Mouse (Mus musculus): ENCODE data around the gene Sap18. TPM values are rescaled to one million over a fixed set of nuclear protein-coding genes. Genes with fewer than 3 reads are reported as not detected.

Gene Sap18
- polyA plus RNA-seq, 1 experiment from 2014 or later = 24.8 TPM

GRCm38 (mm10) chr14:57769102-57769501 is 28.9 kb upstream of the Sap18 start:
- no peaks in the 10 kb centered on the region for H3K36me3 ChIP-seq (ENCODE audit: control insufficient read depth, insufficient read depth, low read length)
- H3K9ac ChIP-seq (ENCODE audit: low read length) = no peak overlapping the region
- H3K4me1 ChIP-seq (ENCODE audit: control insufficient read depth, insufficient read depth, low read length) = no peaks in the 10 kb centered on the region
- H3K9me3 ChIP-seq (replicated peaks; ENCODE audit: control insufficient read depth, low read length) = no peaks in the 10 kb centered on the region
- H3K4me2 ChIP-seq (ENCODE audit: low read depth, low read length) = no peak overlapping the region
- H3K27me3 ChIP-seq (ENCODE audit: control insufficient read depth, insufficient read depth, low read length) = no peaks in the 10 kb centered on the region
- H3K27ac ChIP-seq (ENCODE audit: low read length) = no peak overlapping the region
- H3K4me3 ChIP-seq (replicated peaks; ENCODE audit: low read length) = no peak overlapping the region
- ATAC-seq (ENCODE audit: insufficient read depth, low FRiP score) = no peak
- WGBS = 88% methylated on average over 5 of the region's 5 CpGs

GRCm38 (mm10) chr14:57772157-57772815 is 25.7 kb upstream of the Sap18 start:
- ATAC-seq (ENCODE audit: insufficient read depth, low FRiP score) = no peak
- no peaks in the 10 kb centered on the region for H3K9me3 ChIP-seq (replicated peaks; ENCODE audit: control insufficient read depth, low read length)
- H3K36me3 ChIP-seq (ENCODE audit: control insufficient read depth, insufficient read depth, low read length) = no peaks in the 10 kb centered on the region
- H3K9ac ChIP-seq (ENCODE audit: low read length) = no peak overlapping the region
- H3K4me2 ChIP-seq (ENCODE audit: low read depth, low read length) = no peak overlapping the region
- WGBS = 73% methylated on average over 6 of the region's 6 CpGs
- no peak overlapping the region for H3K27ac ChIP-seq (ENCODE audit: low read length)
- no peaks in the 10 kb centered on the region for H3K4me1 ChIP-seq (ENCODE audit: control insufficient read depth, insufficient read depth, low read length)
- H3K4me3 ChIP-seq (replicated peaks; ENCODE audit: low read length) = no peak overlapping the region
- H3K27me3 ChIP-seq (ENCODE audit: control insufficient read depth, insufficient read depth, low read length) = no peaks in the 10 kb centered on the region

DNA sequence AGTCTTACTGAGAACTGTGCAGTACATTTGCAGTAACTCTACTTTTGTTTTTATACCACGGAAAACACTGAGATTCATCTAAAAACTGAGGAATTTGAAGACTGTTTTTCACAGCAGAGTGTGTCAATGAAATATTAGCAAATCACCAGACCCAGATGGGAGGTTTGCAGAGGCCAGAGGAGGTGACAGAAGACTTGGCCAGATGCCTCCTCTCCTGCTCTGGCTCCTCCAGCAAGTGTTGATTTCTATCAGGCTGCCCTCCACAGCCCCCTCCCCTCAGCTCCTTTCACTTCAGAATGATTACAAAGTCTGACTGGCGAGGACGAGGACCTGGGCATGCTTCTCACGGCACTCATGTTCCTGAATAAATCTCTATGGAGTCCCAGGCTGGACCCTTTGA is 10.6 kb upstream of the Sap18 start:
- H3K9ac ChIP-seq (ENCODE audit: low read length) = no peak overlapping the region
- H3K4me1 ChIP-seq (ENCODE audit: control insufficient read depth, insufficient read depth, low read length) = no peaks in the 10 kb centered on the region
- WGBS = 37% methylated on average over 4 of the region's 4 CpGs
- H3K9me3 ChIP-seq (replicated peaks; ENCODE audit: control insufficient read depth, low read length) = no peaks in the 10 kb centered on the region
- H3K36me3 ChIP-seq (ENCODE audit: control insufficient read depth, insufficient read depth, low read length) = no peaks in the 10 kb centered on the region
- no peaks in the 10 kb centered on the region for H3K27me3 ChIP-seq (ENCODE audit: control insufficient read depth, insufficient read depth, low read length)
- ATAC-seq (ENCODE audit: insufficient read depth, low FRiP score) = no peak
- H3K4me3 ChIP-seq (replicated peaks; ENCODE audit: low read length) = no peak overlapping the region
- no peak overlapping the region for H3K4me2 ChIP-seq (ENCODE audit: low read depth, low read length)
- no peak overlapping the region for H3K27ac ChIP-seq (ENCODE audit: low read length)

DNA sequence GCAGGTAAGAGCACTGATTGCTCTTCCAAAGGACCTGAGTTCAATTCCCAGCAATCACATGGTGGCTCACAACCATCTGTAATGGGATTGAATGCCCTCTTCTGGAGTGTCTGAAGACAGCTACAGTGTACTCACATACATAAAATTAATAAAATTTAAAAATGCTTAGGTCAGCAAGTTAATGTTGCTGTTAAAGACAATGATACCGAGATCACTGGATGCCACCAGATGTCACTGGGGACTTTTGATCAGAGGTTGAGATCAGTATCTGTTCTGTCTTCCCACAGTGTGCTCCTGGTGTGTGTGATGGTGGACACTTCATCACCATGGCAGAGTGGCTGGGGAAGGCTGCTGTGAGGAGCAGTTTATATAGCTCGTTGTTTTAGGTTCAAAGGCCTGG is 8.7 kb upstream of the Sap18 start:
- Histone ChIP-seq H3K4me3 (replicated peaks; ENCODE audit: low read length) (no peak overlapping the region), H3K9ac (ENCODE audit: low read length) (no peak overlapping the region), H3K27ac (ENCODE audit: low read length) (no peak overlapping the region), H3K36me3 (ENCODE audit: control insufficient read depth, insufficient read depth, low read length) (no peaks in the 10 kb centered on the region), H3K4me2 (ENCODE audit: low read depth, low read length) (no peak overlapping the region), H3K9me3 (replicated peaks; ENCODE audit: control insufficient read depth, low read length) (no peaks in the 10 kb centered on the region), H3K27me3 (ENCODE audit: control insufficient read depth, insufficient read depth, low read length) (no peaks in the 10 kb centered on the region), H3K4me1 (ENCODE audit: control insufficient read depth, insufficient read depth, low read length) (no peaks in the 10 kb centered on the region)
- WGBS = 70% methylated on average over 2 of the region's 2 CpGs
- ATAC-seq (ENCODE audit: insufficient read depth, low FRiP score) = no peak

DNA sequence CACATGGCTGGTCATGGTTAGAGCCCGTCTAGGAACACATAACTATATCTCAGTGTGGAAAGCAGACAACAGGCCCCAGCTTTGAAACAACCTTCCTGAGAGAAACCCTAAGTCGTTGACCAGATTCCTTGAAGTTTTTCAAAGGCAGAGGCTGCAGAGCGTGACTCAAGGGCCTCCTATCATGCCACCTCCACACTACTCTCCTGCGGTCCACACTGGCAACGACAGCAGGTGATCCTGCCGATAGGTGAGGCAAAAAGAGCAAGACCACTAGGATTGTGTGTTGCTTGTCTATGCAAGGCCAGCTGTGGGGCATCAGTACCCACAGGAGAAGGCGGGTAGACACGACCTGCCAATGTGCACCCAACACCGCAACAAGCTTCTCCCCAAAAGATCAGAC is 8.2 kb upstream of the Sap18 start:
- no peak for ATAC-seq (ENCODE audit: insufficient read depth, low FRiP score)
- H3K36me3 ChIP-seq (ENCODE audit: control insufficient read depth, insufficient read depth, low read length) = no peaks in the 10 kb centered on the region
- 87% methylated on average over 9 of the region's 9 CpGs for WGBS
- H3K9ac ChIP-seq (ENCODE audit: low read length) = no peak overlapping the region
- H3K27ac ChIP-seq (ENCODE audit: low read length) = no peak overlapping the region
- H3K4me2 ChIP-seq (ENCODE audit: low read depth, low read length) = no peak overlapping the region
- no peaks in the 10 kb centered on the region for H3K4me1 ChIP-seq (ENCODE audit: control insufficient read depth, insufficient read depth, low read length)
- no peak overlapping the region for H3K4me3 ChIP-seq (replicated peaks; ENCODE audit: low read length)
- no peaks in the 10 kb centered on the region for H3K27me3 ChIP-seq (ENCODE audit: control insufficient read depth, insufficient read depth, low read length)
- no peaks in the 10 kb centered on the region for H3K9me3 ChIP-seq (replicated peaks; ENCODE audit: control insufficient read depth, low read length)

- no peaks in the 10 kb centered on the region for H3K9me3 ChIP-seq (replicated peaks; ENCODE audit: control insufficient read depth, low read length)
- H3K9ac ChIP-seq (ENCODE audit: low read length) = no peak overlapping the region
- ATAC-seq (ENCODE audit: insufficient read depth, low FRiP score) = no peak
- WGBS = 71% methylated on average over 4 of the region's 4 CpGs
- H3K4me2 ChIP-seq (ENCODE audit: low read depth, low read length) = no peak overlapping the region
- H3K27ac ChIP-seq (ENCODE audit: low read length) = no peak overlapping the region
- H3K4me1 ChIP-seq (ENCODE audit: control insufficient read depth, insufficient read depth, low read length) = no peaks in the 10 kb centered on the region
- H3K27me3 ChIP-seq (ENCODE audit: control insufficient read depth, insufficient read depth, low read length) = no peaks in the 10 kb centered on the region
- H3K36me3 ChIP-seq (ENCODE audit: control insufficient read depth, insufficient read depth, low read length) = no peaks in the 10 kb centered on the region
- no peak overlapping the region for H3K4me3 ChIP-seq (replicated peaks; ENCODE audit: low read length)
Observed at GRCm38 (mm10) chr14:57791171-57791570, 6.8 kb upstream of the Sap18 start.

DNA sequence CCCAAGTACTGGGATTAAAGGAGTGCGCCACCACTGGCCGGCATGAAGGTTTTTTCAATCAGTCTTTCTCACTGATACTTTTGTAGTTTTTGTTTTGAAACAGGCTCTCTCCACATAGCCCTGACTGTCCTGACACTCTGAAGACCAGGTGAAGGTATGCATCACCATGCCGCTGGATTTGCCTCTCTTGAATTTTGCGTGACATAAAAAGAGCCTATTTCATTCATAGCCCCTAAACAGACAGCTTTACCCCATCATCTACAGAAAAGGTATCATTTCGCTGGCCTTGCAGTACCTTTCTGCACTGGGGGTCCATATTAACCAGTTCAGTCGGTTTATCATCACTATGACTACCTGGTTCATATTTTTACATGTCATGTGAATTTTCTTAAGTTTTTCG is 429 bp upstream of the Sap18 start:
- Histone ChIP-seq H3K4me3 (replicated peaks; ENCODE audit: low read length) (peak overlapping the region; percentile 87), H3K9me3 (replicated peaks; ENCODE audit: control insufficient read depth, low read length) (no peaks in the 10 kb centered on the region), H3K4me1 (ENCODE audit: control insufficient read depth, insufficient read depth, low read length) (peaks cover 5% of the 10 kb centered on the region), H3K9ac (ENCODE audit: low read length) (peak overlapping the region; percentile 66), H3K4me2 (ENCODE audit: low read depth, low read length) (peak overlapping the region; percentile 66), H3K27me3 (ENCODE audit: control insufficient read depth, insufficient read depth, low read length) (no peaks in the 10 kb centered on the region), H3K36me3 (ENCODE audit: control insufficient read depth, insufficient read depth, low read length) (0 out of 2 replicates have a peak, but pooled peaks cover 3% of the 10 kb centered on the region), H3K27ac (ENCODE audit: low read length) (peak overlapping the region; percentile 42; the same call in 1 of the 2 replicates)
- WGBS = 10% methylated on average over 7 of the region's 7 CpGs
- ATAC-seq (ENCODE audit: insufficient read depth, low FRiP score) = peak; percentile 45; the same call in 1 of the 2 replicates

DNA sequence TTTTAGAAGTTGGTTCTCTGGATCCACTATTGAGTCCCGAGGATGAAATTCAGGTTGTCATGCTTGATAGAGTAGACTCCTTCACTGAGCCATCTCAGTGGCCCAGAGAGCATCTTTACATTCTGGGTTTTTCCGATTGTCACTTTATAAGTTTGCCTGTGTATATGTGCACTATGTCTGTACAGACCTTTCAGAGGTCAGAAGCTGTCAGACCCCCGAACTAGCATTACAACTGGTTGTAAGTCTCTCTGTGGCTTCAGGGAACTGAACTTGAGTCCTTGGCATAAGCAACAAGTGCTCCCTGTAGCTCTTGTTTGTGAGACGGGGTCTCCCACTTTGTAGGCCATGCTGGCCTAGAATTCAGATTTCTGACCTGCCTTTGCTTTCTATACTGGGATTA is 5.8 kb downstream of the Sap18 start:
- no peak for ATAC-seq (ENCODE audit: insufficient read depth, low FRiP score)
- WGBS = 84% methylated on average over 4 of the region's 4 CpGs
- Histone ChIP-seq H3K36me3 (ENCODE audit: control insufficient read depth, insufficient read depth, low read length) (peaks cover 21% of the 10 kb centered on the region), H3K4me2 (ENCODE audit: low read depth, low read length) (no peak overlapping the region), H3K27me3 (ENCODE audit: control insufficient read depth, insufficient read depth, low read length) (no peaks in the 10 kb centered on the region), H3K9me3 (replicated peaks; ENCODE audit: control insufficient read depth, low read length) (no peaks in the 10 kb centered on the region), H3K4me3 (replicated peaks; ENCODE audit: low read length) (no peak overlapping the region), H3K27ac (ENCODE audit: low read length) (no peak overlapping the region), H3K4me1 (ENCODE audit: control insufficient read depth, insufficient read depth, low read length) (peaks cover 5% of the 10 kb centered on the region), H3K9ac (ENCODE audit: low read length) (no peak overlapping the region)

DNA sequence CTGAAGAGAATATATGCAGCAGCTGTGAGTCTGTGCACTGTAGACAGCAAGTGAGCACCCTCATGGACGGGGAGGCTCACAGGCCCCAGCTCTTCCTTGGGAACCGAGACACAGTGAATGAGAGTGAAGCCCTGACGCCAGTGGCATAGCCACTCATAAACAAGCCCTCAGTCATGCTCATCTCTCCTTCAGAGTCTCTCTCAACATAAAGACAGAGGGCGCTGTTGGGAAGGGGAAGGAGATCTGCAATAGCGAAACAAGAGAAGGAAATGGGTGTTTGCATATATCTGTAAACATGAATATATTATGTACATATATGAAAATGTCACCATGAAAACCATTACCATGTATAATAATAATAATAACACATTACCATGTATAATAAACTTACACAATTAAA is 10.6 kb downstream of the Sap18 start:
- Histone ChIP-seq H3K27me3 (ENCODE audit: control insufficient read depth, insufficient read depth, low read length) (no peaks in the 10 kb centered on the region), H3K4me3 (replicated peaks; ENCODE audit: low read length) (no peak overlapping the region), H3K27ac (ENCODE audit: low read length) (no peak overlapping the region), H3K9ac (ENCODE audit: low read length) (no peak overlapping the region), H3K9me3 (replicated peaks; ENCODE audit: control insufficient read depth, low read length) (no peaks in the 10 kb centered on the region), H3K4me1 (ENCODE audit: control insufficient read depth, insufficient read depth, low read length) (no peaks in the 10 kb centered on the region; the same call in 1 of the 2 replicates), H3K4me2 (ENCODE audit: low read depth, low read length) (no peak overlapping the region), H3K36me3 (ENCODE audit: control insufficient read depth, insufficient read depth, low read length) (peaks cover 19% of the 10 kb centered on the region)
- WGBS = 69% methylated on average over 5 of the region's 5 CpGs
- no peak for ATAC-seq (ENCODE audit: insufficient read depth, low FRiP score)

All from stomach, embryonic 16.5 days (tissue).